Mouse (Mus musculus): Measurements from ENCODE around the gene Atp10b.

GRCm38 (mm10) chr11:43273896-43274295, 124.2 kb downstream of the Atp10b start:
- TF ChIP-seq CTCF (IDR thresholded peaks at IDR 0.05; ENCODE audit: extremely low read depth, insufficient read length, insufficient replicate concordance, low read depth, low read length) (no peak), POLR2A (IDR thresholded peaks at IDR 0.05; ENCODE audit: low read depth, low read length) (no peak)
